ENCODE assay signal across 7 mouse cellular contexts in genomic region chr7:79515221-79515743, GRCm38 (mm10). TPM values are rescaled to one million over a fixed set of nuclear protein-coding genes. Genes with fewer than 3 reads are reported as not detected.
DNase-seq lines count a peak whose midpoint lies in the region; ATAC-seq and TF ChIP-seq lines count a peak whose summit lies in the region.

No protein-coding gene starts in this region.

- peak; percentile 8; the same call in 1 of the 2 replicates for ATAC-seq in hindbrain, postnatal 0 days
- no peak for ATAC-seq in neural tube, embryonic 15.5 days (ENCODE audit: low FRiP score)

- peaks cover 13% of the 10 kb centered on the region for H3K4me1 ChIP-seq in embryonic facial prominence, embryonic 10.5 days
- peaks cover 37% of the 10 kb centered on the region for H3K4me1 ChIP-seq in hindbrain, postnatal 0 days (ENCODE audit: insufficient read depth, low read length)
- peaks cover 91% of the 10 kb centered on the region for H3K4me1 ChIP-seq in neural tube, embryonic 15.5 days
- no peaks in the 10 kb centered on the region for H3K4me1 ChIP-seq in lung, adult 2 months (ENCODE audit: control insufficient read depth, insufficient read depth, low read length)

- H3K9ac ChIP-seq in hindbrain, postnatal 0 days (replicated peaks; ENCODE audit: low read length) = peak overlapping the region; percentile 53
- H3K9ac ChIP-seq in neural tube, embryonic 15.5 days (replicated peaks) = peak overlapping the region; percentile 51

- peak overlapping the region; percentile 55 for H3K4me3 ChIP-seq in embryonic facial prominence, embryonic 10.5 days
- H3K4me3 ChIP-seq in hindbrain, postnatal 0 days (ENCODE audit: low read length) = peak overlapping the region; percentile 13
- peak overlapping the region; percentile 29 for H3K4me3 ChIP-seq in neural tube, embryonic 15.5 days (replicated peaks)
- H3K4me3 ChIP-seq in lung, adult 2 months (replicated peaks; ENCODE audit: extremely low read depth, low read depth, low read length) = no peak overlapping the region

- 2% methylated on average over 57 of the region's 57 CpGs for WGBS in embryonic facial prominence, embryonic 10.5 days
- 3% methylated on average over 57 of the region's 57 CpGs for WGBS in hindbrain, postnatal 0 days
- 2% methylated on average over 57 of the region's 57 CpGs for WGBS in neural tube, embryonic 15.5 days
- WGBS in lung, adult 2 months = 5% methylated on average over 57 of the region's 57 CpGs

- peaks cover 100% of the 10 kb centered on the region for H3K27me3 ChIP-seq in embryonic facial prominence, embryonic 10.5 days (replicated peaks; ENCODE audit: low read depth, poor library complexity, severe bottlenecking)
- no peaks in the 10 kb centered on the region for H3K27me3 ChIP-seq in hindbrain, postnatal 0 days (ENCODE audit: insufficient read depth, low read length)
- H3K27me3 ChIP-seq in neural tube, embryonic 15.5 days (replicated peaks) = no peaks in the 10 kb centered on the region

- H3K4me2 ChIP-seq in hindbrain, postnatal 0 days (ENCODE audit: low read depth, low read length) = peak overlapping the region; percentile 53
- peak overlapping the region; percentile 56 for H3K4me2 ChIP-seq in neural tube, embryonic 15.5 days

- intact Hi-C loops in left cerebral cortex, postnatal 4 days (cut with DNase I) = no loop called here

- no peaks in the 10 kb centered on the region for H3K9me3 ChIP-seq in embryonic facial prominence, embryonic 10.5 days
- no peaks in the 10 kb centered on the region for H3K9me3 ChIP-seq in hindbrain, postnatal 0 days (ENCODE audit: low read length)
- no peaks in the 10 kb centered on the region for H3K9me3 ChIP-seq in neural tube, embryonic 15.5 days (replicated peaks)

- H3K27ac ChIP-seq in embryonic facial prominence, embryonic 10.5 days (replicated peaks) = peak overlapping the region; percentile 81
- peak overlapping the region; percentile 97 for H3K27ac ChIP-seq in hindbrain, postnatal 0 days
- peak overlapping the region; percentile 98 for H3K27ac ChIP-seq in neural tube, embryonic 15.5 days (replicated peaks)

- no peak for TF ChIP-seq POLR2A in lung, adult 2 months (IDR thresholded peaks at IDR 0.05; ENCODE audit: borderline replicate concordance, extremely low read depth, low read depth, low read length)

- no peaks in the 10 kb centered on the region for H3K36me3 ChIP-seq in embryonic facial prominence, embryonic 10.5 days (replicated peaks)
- H3K36me3 ChIP-seq in hindbrain, postnatal 0 days (ENCODE audit: insufficient read depth, low read length) = no peaks in the 10 kb centered on the region
- no peaks in the 10 kb centered on the region for H3K36me3 ChIP-seq in neural tube, embryonic 15.5 days

- no peak for TF ChIP-seq CTCF in hindbrain, postnatal 0 days (IDR thresholded peaks at IDR 0.05; ENCODE audit: low read depth)
- no peak for TF ChIP-seq CTCF in lung, adult 2 months (IDR thresholded peaks at IDR 0.05; ENCODE audit: insufficient read depth, low read length)

- DNase-seq in left cerebral cortex, postnatal 4 days = peak; percentile 71
- DNase-seq in left cerebral cortex, adult 11 months (ENCODE audit: low spot score) = no peak
- DNase-seq in embryonic facial prominence, embryonic 10.5 days (ENCODE audit: low spot score) = peak; percentile 63
- peak; percentile 77 for DNase-seq in hindbrain, postnatal 0 days (ENCODE audit: low spot score)
- DNase-seq in urinary bladder, adult 18-20 months (ENCODE audit: low spot score in 2 of 2) = no peak
- DNase-seq in lung, adult 2 months = no peak

RNA-seq across cellular contexts. Expression of gene Polg, which starts 49.1 kb away (rescaled TPM):
- 10 to 100 TPM; 75.8 to 80.6 TPM for total RNA-seq in left cerebral cortex, postnatal 4 days (2021)
- polyA plus RNA-seq in embryonic facial prominence, embryonic 10.5 days (2016; fragmentation: Nextera tagmentation; extraction: Ambion mirVana) = 33.4 and 37.8 TPM in 2 replicates
- 60.0 and 79.5 TPM in 2 replicates for total RNA-seq in hindbrain, postnatal 0 days (2014; rRNA removed)
- 23.8 and 23.9 TPM in 2 replicates for polyA plus RNA-seq in hindbrain, postnatal 0 days (2015; fragmentation: Nextera tagmentation; extraction: Ambion mirVana)
- 24.2 and 25.0 TPM in 2 replicates for polyA plus RNA-seq in neural tube, embryonic 15.5 days (2015; fragmentation: Nextera tagmentation; extraction: Ambion mirVana)
- polyA plus RNA-seq in lung, adult 2 months (2012; rRNA removed) = 57.5 and 61.4 TPM in 2 replicates

Comparison
In these comparisons a context has a peak if more than half of its experiments do, and no peak if none do; other contexts are left out.
1. DNase-seq: peak in left cerebral cortex, postnatal 4 days (single experiment), embryonic facial prominence, embryonic 10.5 days (single experiment) and hindbrain, postnatal 0 days (single experiment); none in left cerebral cortex, adult 11 months (single experiment), urinary bladder, adult 18-20 months (0 of 2) and lung, adult 2 months (single experiment).
2. Peak in every context shown above with its lines, with median percentiles within 50 percentile points of each other: H3K27ac ChIP-seq.